Mouse (Mus musculus): Measurements from ENCODE around the gene Gm14325.
"Not testable (repeated sequence)": the region's sequence is repeated elsewhere in the genome, so short reads cannot be mapped to it uniquely, and the experiment has no call there.

The Gm14325 gene

GRCm38 (mm10) chr2:177839901-177840663 lies at the start of gene Gm14325:
Gene Gm14325 (minus strand): TSS chr2:177840336.
- in situ Hi-C loops (cut with MboI, MseI): not testable (repeated sequence)

- in situ Hi-C loops (cut with MboI, MseI): not testable (repeated sequence)
Measured at GRCm38 (mm10) chr2:177887743-177888142, 47.6 kb upstream of the Gm14325 start.

GRCm38 (mm10) chr2:177862254-177862653 lies 22.1 kb upstream of the Gm14325 start:
- in situ Hi-C loops (cut with MboI, MseI): loop anchor here (25.0 kb wide), 1 partner anchor 900 kb away; no protein-coding TSS in a partner anchor

DNA sequence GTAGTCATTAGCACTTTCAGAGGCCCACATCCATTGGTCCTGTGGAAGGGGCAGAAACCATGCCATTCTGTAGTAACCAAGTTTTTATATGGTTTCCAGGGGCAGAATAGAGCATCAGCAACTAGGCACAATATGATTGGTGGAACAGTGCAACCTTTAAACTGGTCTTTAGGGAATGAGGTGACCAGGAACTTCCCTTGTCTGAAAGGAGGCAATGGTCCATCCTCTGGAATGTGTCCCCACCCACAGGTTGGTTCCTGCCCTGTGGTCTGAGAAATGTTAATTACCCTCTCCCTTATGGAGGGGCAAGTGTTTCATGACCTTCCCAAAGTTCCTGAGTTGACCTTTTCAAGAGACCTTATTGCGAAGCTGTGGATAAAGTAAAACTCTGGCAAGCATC lies 3.5 kb upstream of the Gm14325 start:
- in situ Hi-C loops (cut with MboI, MseI): not testable (repeated sequence)

- in situ Hi-C loops (cut with MboI, MseI): not testable (repeated sequence)
Measured at GRCm38 (mm10) chr2:177836756-177837155, 3.4 kb downstream of the Gm14325 start.

GRCm38 (mm10) chr2:177835733-177836536 lies 4.2 kb downstream of the Gm14325 start:
- in situ Hi-C loops (cut with MboI, MseI): not testable (repeated sequence)

DNA sequence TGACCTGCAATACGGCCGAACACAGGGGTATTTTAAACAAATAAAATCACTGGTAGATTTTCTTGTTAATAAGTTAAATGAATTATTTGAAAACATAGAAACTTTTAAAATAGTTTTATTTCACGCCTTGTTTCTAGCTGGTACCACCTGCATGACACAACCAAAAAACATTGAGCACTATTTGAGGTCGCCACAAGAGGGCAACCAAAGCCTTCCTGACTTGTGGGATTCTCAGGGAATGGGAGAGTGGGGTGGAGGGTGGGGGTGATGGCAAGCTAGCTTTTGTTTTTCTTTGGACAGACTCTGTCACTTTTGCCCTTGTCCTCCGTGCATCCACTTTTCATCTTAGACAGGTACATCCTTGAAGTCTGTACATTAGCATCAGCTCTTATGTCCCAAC lies 18.2 kb downstream of the Gm14325 start:
- in situ Hi-C loops (cut with MboI, MseI): not testable (repeated sequence)

DNA sequence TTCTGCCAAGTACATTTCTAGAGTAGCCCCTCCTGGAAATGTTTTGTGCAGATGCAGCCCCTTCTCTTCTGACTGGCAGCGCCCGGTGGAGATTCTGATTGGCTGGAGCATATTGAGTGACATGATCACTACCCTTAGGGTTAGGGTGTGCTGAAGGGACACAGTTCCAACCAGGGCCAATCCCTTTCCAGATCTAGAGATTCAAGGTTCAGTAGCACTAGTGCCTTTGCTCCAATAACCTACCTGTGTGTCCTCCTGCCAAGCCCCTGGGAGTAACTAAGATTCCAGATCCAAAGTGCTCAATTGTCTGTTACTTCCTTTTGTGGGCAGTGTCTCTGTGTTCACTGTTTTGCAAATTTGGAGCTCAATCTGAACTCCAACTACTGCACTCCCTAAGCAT lies 34.0 kb downstream of the Gm14325 start:
- in situ Hi-C loops (cut with MboI, MseI): not testable (repeated sequence)

DNA sequence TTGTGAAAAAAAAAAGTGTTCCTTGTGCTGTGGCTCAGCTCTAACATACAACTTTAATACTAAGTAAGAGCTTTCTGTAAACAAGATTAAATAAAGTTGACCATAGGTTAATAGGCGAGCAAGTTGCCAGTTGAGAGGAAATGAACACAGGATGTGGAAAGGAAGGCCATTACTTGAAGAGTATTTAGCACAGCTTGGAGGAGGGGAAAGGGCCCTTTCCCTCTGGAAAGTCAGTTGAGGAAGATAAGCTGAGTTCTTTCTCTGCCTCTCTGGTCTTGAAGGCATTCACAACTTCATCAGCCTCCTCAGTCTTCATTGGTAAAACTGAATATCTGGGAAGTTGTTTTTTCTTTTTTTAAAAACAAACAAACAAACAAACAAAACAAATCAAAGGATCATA lies 52.8 kb downstream of the Gm14325 start:
- in situ Hi-C loops (cut with MboI, MseI): not testable (repeated sequence)
